Mouse (Mus musculus) effector memory CD4-positive, alpha-beta T cell, adult 5 months (primary cell): Measurements from ENCODE around the gene Trim44. TPM values are rescaled to one million over a fixed set of nuclear protein-coding genes. Genes with fewer than 3 reads are reported as not detected.

Source experiments
- polyA plus RNA-seq: library from polyadenylated mRNA; unstranded; fragments of 100-300 nt; shearing (Covaris generic); gene quantifications from one replicate; pipeline ENCODE4 v1.2.1, GENCODE M21; 2017

The Trim44 gene
- polyA plus RNA-seq = 40.3 TPM

GRCm38 (mm10) chr2:102407363-102408184, at the start of gene Trim44:
Gene Trim44 (minus strand): TSS chr2:102407828.

GRCm38 (mm10) chr2:102451671-102452549, 44.3 kb upstream of the Trim44 start, which contains the start of gene Fjx1:
Gene Fjx1 (minus strand): TSS chr2:102452499.

Other genes with a start within 250 kb of the Trim44 start
- gene Ldlrad3, start 221.4 kb downstream of the Trim44 start, polyA plus RNA-seq = 0.59 TPM
- not detected for gene Fjx1, start 44.7 kb upstream of the Trim44 start, polyA plus RNA-seq
- not detected for gene Pamr1, start 142.2 kb upstream of the Trim44 start, polyA plus RNA-seq